Mouse (Mus musculus) liver, embryonic 14.5 days (tissue): ENCODE data around the gene Nmrk1.

Experiments
- CTCF ChIP-seq: IDR thresholded peaks from 2 replicates; pipeline ENCODE4 v1.5.1; 2016; ENCODE audit warnings: antibody characterized with exemption, low read depth, control low read depth
- EP300 ChIP-seq: IDR thresholded peaks from 2 replicates; pipeline ENCODE4 v1.6.1; 2016; ENCODE audit warnings: antibody characterized with exemption, low read depth

DNA sequence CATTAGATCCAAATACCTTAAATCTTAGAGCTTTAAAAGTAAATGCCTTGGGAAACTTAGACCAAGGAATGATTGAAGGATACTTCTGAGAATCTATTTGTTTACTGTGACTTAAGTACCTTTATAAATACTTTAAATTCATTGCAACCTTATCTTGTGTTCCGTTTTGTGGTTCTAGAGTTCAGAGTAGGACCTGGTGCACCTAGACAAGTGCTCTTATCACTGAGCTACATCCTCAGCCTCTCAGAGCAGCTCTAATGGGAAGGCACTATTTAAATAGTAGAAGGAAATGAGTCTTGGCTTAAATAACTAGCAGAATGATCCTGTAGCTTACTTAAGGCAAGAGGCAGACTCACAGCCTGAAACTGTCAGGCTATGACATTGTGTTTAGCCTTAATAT is 63.8 kb downstream of the Nmrk1 start:
- TF ChIP-seq CTCF (no peak), EP300 (peak; percentile 74)
